Mouse (Mus musculus) NIH3T3 (cell line): Measurements from ENCODE around the gene Ifit3.
"Not testable (repeated sequence)": the region's sequence is repeated elsewhere in the genome, so short reads cannot be mapped to it uniquely, and the experiment has no call there.

Source experiments
- DNase-seq: peaks from one replicate; pipeline ENCODE4 v3.0.0-alpha.2; 2012; ENCODE audit warnings: low read depth

Ifit3 gene

DNA sequence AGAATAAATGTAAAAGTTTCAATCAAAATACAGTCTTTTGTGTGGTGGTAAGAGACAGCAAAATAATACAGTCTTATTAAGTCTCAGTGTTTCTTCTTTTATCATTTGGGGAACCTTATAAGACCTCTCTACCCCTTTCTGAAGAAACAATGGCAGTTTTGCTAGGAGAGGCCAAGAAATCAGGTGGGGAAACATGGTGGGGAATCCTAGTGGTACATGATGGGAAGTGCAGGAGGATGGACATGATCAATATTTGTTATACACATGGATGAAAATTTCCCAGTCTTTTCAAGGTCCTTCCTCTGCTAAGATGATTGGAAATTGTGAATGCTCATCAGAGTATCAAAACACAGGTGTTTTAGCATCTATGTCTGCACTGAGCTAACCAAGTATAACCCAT lies 5.6 kb downstream of the Ifit3 start:
- no peak for DNase-seq

DNA sequence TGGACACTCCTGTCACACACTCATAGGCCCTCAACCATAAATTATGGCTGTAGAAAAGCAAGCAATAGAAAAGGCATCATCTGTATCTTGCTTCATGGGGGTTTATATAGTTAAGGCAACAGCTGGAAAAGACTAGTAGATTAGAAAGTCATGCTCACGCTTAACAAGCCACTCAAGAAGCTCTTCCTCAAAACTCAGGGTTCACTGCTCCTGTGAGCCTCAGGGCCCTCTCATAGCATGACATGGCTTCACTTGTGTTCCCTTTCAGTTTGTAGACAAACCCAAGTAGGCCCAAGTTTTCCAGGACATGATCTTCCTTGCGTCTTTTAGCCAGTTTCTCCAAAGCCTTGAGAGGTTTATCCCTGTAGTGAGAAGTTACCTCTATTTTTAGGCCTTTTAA lies 10.1 kb downstream of the Ifit3 start:
- no peak for DNase-seq

DNA sequence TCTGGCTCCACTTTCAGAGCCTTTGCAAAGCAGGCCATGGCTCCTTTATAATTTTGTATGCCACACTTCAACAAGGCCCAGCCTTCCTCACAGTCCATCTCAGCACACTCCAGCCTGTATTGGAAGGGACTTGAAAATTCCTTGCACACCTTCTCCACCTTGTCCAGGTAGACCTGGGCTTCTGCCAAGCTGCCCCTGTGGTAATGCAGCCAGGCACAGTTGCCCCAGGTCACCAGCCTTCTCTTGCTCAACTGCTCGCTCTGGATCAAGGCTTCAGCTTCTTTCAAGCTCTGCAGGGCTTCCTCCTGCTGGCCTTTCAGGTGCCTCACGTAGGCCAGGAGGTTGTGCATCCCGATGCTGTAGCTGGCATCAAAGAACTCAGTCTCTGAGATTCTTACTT lies 11.2 kb downstream of the Ifit3 start:
- DNase-seq, result not testable (repeated sequence)

DNA sequence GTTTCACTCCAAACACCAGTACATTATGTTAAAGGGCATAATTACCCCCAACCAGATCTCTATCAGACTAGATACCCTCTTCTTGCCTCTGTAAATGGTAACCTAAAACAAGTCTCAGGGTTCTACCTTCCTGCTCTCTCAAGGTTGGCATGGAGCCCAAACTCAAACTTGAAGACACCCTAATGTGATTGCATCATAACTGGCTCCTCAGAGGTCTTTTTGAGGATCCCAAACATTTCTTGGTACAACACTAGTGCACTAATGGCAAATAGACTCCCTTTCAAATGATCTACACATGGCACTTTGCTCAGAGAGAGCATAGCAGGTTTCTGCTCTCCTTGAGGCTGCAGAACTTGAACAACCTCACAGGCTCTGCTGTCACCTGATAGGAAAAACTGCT lies 13.5 kb downstream of the Ifit3 start:
- peak; percentile 16 for DNase-seq

DNA sequence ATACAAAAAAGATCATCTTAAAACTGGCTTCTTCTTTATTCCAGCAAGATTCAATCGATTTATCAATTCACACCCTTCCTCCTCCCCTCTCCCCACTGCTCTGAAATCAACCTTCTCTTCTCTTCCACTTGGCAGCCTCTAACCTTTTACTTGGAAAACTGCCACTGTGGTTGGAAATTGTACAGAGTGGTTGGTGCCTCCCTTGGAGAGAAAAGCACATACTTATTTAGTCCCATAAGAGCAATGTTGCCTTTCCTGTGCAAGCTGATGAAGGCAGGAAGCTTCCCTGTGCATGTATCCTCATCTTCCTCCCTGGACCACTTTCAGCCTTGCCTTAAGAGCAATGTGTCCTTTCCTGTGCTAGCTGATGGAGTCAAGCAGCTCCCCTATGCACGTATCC lies 15.0 kb downstream of the Ifit3 start:
- DNase-seq, result peak; percentile 83

DNA sequence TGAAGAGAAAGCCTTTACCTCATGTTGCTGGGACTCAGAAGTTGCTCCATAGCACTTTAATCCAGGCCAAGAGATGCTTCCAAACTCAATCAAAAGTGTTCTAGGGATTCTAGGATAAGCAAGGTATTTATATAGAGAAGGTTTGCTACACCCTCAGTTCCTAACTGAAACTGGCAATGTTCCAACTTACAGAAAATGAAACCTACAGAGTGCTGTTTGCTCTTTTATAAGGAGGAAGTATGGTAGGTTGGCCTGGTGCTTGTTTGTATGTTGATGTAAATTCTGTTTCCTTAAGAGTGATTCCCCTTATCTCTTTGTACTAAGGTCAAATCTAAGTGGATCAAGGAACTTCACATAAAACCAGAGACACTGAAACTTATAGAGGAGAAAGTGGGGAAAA lies 15.9 kb downstream of the Ifit3 start:
- DNase-seq, result not testable (repeated sequence)

DNA sequence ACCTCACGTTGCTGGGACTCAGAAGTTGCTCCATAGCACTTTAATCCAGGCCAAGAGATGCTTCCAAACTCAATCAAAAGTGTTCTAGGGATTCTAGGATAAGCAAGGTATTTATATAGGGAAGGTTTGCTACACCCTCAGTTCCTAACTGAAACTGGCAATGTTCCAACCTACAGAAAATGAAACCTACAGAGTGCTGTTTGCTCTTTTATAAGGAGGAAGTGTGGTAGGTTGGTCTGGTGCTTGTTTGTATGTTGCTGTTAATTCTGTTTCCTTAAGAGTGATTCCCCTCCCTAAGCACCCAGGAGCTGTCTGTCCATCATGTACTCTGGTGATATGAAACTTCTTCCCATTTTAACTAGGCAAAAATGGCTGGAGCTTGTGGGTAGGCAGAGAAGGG lies 18.6 kb downstream of the Ifit3 start, which contains the start of gene Ifit1bl1:
Ifit1bl1 (minus strand) TSS at position 69 of the 400 bp plus-strand sequence.
- not testable (repeated sequence) for DNase-seq

DNA sequence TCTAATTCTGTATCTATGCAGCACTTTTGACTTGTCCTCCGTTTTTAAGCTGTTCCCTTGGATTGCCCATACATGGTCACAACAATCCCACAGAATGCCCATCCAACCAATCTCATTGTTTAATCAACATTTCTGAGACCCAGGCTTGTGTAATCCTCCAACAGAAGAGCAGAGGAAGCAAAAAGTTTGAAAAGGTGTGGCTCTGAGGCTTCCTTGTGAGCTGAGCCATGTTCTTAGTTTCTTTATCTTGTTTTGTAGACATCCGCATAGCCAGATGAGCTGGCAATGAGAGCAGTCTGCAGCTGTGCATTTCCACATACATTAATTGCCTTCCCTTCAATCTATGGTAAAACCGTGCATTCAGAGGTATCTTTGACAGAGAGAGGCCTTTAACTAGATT lies 22.1 kb downstream of the Ifit3 start:
- no peak for DNase-seq

DNA sequence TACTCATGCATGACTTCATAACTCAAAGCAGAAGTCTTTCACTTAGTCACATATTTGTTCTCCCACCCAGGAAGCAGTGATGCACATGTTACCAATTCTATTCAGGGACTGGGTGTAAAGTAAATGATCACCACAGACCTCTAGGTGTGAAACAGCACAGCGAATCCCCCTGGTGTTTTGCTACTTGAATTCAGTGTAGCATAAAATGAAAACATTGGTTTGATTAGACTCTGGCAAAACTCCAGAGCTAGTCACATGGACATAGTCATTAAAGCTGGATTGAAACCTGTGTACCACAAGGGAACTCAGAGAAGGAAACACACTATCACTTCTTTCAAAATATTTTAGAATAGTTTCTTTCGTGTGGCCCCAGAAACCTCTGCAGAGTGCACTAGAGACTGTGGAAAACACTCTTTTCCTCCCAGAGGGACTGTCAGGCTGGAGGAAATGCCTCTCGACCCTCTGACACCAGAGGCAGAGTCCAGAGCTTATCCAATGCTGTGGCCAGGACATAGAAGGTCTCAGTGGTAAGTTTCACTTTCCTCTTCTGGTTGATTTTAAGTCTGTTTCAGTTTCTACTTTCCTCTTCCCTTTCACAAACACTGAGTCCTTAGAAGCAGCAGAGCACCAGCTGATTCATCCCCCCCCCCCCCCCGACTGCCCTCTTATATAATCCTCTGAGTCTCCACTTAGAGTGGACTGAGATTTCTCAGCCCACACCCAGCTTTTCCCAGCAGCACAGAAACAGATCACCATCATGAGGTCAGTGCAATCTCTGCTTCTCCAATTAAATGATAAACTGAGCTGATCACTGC lies 24.1 kb downstream of the Ifit3 start, which contains the start of gene Ifit3b:
Ifit3b (plus strand) TSS at position 734 of the 815 bp plus-strand sequence.
- DNase-seq, result peak; percentile 72

DNA sequence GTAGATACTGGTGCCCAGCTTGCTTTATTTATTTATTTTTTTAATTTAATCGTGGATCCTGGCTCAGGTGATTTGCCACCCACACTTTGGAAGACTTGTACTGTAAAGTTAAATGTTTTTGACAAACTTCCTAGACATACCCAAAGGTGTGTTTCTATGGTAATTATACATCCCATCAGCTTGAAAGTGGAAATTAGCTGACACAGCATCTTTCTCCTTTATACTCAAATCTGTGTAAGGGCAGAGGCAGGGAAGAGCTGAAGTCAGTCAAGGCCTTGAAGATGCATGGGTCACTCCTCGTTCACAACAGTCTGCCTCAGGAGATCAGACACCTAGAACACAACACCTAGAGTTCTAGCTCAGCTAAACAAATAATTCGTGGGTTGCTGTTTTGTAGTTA lies 26.8 kb downstream of the Ifit3 start:
- not testable (repeated sequence) for DNase-seq

DNA sequence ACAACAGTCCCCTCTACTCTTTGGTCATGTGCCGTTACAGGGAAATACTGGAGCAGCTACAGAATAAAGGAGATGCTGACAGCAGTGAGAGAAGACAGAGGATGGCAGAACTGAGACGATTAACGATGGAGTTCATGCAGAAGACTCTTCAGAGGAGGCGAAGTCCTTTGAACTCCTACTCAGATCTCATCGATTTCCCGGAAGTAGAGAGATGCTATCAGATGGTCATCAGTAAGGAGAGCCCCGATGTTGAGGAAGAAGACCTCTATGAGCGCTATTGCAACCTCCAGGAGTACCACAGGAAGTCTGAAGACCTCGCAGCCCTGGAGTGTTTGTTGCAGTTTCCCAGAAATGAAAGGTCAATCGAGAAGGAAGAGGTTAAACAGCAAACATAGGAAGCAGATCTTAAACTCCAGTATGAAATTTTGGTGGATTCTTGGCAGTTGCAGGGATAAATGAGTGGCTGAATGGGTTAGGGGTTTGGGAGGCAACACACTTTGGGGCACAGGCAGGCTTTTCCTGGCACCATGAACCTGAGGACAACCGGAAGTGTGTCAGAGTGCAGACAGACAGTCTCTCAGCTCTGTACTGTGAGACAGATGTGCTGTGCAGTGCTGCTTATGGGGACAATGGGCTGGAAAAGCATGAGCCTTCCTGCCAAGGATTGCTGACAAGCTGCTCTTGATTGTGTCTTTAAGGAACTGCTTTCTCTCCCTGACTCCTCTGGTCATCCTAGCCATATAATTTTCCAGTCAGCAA lies 29.1 kb downstream of the Ifit3 start:
- DNase-seq, result not testable (repeated sequence)

DNA sequence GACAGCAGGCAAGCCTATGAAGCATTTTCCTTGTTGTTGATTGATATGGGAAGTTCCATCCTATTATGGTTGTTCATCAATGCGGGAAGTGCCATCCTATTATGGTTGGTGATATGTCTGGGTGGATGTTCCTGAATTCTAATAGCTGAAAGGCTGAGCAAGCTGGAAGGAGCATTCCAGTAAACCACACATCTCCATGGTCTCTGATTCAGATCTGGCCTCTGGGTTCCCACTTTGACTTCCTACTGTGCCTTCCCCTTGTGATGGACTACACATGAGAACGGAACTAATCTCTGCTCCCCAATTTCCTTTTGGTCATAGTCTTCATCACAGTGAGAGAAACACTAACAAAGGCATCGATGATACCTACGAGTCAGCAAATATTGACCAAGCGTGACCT lies 37.5 kb downstream of the Ifit3 start:
- no peak for DNase-seq

DNA sequence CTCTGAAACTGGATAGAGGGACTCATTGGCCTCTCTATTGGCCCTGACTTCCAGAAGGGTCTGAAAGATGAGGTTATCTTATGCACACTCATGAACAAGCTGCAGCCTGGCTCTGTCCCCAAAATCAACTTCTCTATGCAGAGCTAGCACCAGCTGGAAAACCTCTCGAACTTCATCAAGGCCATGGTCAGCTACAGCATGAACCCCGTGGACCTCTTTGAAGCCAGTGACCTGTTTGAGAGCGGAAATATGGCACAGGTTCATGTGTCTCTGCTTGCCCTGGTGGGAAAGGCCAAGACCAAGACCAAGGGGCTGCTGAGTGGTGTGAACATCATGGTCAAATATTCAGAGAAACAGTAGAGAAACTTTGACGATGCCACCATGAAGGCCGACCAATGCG lies 40.5 kb downstream of the Ifit3 start:
- no peak for DNase-seq

DNA sequence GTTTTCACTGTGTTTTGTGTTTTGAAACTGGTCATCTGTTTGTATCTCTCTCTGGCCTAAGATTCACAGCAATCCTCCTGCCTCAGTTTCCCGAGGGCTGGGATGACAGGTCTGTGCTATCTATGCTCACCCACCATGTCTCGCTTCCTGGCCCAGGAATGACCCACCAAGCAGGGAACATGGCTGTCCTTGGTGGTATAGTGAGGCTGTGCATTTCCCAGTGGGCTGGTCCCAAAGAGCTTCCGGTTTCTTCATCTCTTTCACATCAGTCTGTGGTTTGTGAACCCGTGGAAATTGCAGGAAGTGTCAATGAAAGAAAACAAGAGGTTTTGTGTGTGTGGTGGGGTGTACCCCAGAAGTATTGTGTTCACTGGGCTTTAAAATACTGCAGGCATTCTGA lies 41.3 kb downstream of the Ifit3 start:
- DNase-seq, result no peak

DNA sequence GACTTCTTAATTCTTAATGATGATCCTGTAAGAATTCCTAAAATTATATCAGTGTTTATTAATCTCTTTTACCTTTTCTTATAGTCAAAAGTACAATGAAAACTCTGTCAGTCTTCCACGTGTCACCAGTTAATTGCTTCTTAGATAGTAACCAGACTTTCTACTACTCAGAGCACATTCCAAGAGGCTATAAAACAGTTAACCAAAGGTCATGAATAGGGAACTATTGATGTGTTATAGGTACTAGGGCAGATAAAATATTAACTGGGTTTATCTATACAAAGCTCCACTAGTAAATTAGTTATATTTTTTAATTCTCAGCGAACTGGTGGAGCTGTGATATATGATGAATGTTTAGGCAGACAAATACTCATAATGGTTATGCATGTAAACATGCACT lies 44.2 kb downstream of the Ifit3 start:
- no peak for DNase-seq

DNA sequence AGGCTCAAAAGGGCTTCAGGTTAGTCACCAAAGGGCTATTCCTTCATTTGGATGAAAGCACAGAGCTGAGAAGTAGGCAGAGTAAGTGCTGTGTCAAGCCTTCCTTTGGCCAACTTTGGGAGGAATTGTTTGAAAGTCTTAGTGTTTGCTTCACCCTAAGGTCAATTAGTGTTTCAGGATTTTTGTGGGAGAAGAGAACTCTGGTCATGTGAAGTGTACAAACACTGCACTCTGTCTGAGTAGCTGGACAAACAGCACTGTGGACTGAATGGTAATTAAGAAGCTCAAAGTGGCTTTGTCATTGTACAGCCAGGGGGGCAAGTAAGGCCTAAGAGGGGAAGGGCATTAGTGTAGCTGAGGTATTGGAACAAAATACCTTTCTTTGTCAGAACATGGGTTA lies 48.2 kb downstream of the Ifit3 start:
- DNase-seq, result no peak

DNA sequence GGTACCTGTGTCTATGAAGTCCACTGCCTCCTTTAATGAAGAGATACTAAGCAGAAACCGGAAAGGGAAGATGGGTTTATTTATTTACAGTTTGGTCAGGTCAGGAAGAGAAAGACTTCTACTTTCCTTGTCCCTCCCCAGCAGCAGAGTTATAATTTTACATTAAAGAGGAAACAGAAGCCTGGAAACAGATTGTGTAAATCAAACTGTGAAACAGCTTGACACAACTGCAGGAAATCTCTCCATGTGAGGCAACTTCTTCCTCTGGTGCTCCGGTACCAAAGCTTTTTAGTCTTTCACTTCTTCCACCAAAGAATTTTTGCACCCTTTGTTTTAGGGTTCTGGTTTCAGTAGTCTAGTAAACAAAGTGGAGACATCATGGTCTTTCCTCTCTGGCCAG lies 50.2 kb downstream of the Ifit3 start:
- DNase-seq, result no peak

DNA sequence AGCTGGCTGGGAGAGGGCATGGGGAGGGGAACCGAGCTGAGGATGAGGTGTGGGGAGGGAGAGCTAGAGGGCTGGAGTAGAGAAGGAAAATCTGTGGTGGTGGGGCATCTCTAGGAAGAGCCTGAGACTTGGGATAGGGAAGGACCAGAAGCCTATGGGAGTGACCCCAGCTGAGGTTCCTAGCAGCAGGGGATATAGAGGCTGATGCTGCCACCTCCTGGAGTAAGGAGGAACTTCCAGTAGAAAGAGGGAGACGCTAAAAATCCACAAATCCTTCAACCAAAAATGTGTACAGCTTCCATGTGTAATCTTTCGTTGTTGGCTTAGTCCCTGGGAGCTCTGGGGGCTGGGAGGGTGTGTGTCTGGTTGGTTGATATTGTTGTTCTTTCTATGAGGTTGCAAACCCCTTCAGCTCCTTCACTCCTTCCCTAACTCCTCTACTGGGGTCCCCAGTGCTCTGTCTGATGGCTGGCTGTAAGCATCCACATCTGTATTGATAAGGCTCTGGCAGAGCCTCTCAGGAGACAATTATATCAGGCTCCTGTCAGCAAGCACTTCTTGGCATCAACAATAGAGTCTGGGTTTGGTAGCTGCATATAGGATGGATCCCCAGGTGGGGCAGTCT lies 53.7 kb downstream of the Ifit3 start:
- DNase-seq, result peak; percentile 89
